In the genomic region with DNA sequence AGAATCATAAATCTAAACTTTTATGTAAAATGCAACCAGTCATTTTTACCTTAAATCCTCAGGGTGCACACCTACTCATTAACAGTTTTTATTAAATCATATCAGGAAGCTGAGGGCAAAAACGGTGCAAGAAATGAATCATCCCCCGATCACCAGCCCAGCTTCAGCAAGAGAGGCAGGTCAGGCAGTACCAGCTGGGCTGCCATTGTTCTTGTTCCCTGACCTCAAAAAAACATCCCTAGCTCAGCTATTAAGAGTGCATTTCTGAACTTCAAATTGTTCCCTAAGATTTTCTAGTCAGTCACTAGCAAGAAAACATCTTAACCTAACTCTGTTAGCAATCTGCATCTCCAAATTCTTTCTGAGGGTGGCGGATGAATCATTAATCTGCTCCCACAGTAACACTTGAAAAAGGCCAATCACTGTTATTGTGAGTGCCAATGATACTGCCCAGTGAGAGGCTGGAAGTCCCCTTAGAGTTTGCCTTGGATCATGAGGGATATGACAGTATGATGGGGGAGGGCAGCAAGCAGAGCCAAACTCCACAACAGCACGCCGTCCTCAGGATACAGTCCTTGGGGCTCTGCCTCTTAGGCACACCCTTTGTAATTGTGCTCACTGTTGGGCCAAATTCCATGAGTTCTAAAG, we compare ENCODE assay signal across 23 mouse cellular contexts.
DNase-seq lines count a peak whose midpoint lies in the region; ATAC-seq and TF ChIP-seq lines count a peak whose summit lies in the region.
"Had no signal": no experiment of that assay in that cellular context is flagged by ENCODE, and none has a peak within 500 bp of the region (broad histone marks: within the 10 kb centered on the region; RNA-seq: fewer than 3 reads in every experiment).

No protein-coding gene starts in this region.

- peak overlapping the region; percentile 84 for H3K27ac ChIP-seq in kidney, embryonic 16.5 days (ENCODE audit: low read length)
- no peak overlapping the region for H3K27ac ChIP-seq in stomach, postnatal 0 days (replicated peaks)
- H3K27ac ChIP-seq: forebrain, embryonic 12.5 days; hindbrain, embryonic 13.5 days; left cerebral cortex, adult 2 months; limb, embryonic 15.5 days; midbrain, embryonic 10.5 days; neural tube, embryonic 15.5 days had no signal

- TF ChIP-seq EP300 in stomach, postnatal 0 days (optimal IDR thresholded peaks at IDR 0.05): no peak

- WGBS in kidney, embryonic 16.5 days: 56% methylated on average over 5 of the region's 5 CpGs
- 49% methylated on average over 5 of the region's 5 CpGs for WGBS in stomach, postnatal 0 days

- H3K4me1 ChIP-seq in kidney, embryonic 16.5 days (ENCODE audit: insufficient read depth, low read length): peaks cover 3% of the 10 kb centered on the region; the same call in 1 of the 2 replicates
- H3K4me1 ChIP-seq in stomach, postnatal 0 days (replicated peaks; ENCODE audit: control insufficient read depth, insufficient read depth): no peaks in the 10 kb centered on the region
- H3K4me1 ChIP-seq: forebrain, embryonic 12.5 days had no signal

- H3K9me3 ChIP-seq in kidney, embryonic 16.5 days (ENCODE audit: low read length): no peaks in the 10 kb centered on the region
- no peaks in the 10 kb centered on the region for H3K9me3 ChIP-seq in stomach, postnatal 0 days (ENCODE audit: control insufficient read depth, low read length)
- H3K9me3 ChIP-seq: forebrain, embryonic 12.5 days; hindbrain, embryonic 13.5 days; limb, embryonic 15.5 days; midbrain, embryonic 10.5 days; neural tube, embryonic 15.5 days had no signal

- H3K4me3 ChIP-seq in kidney, embryonic 16.5 days (ENCODE audit: low read length): no peak overlapping the region
- no peak overlapping the region for H3K4me3 ChIP-seq in stomach, postnatal 0 days (ENCODE audit: low read depth, low read length)
- H3K4me3 ChIP-seq: forebrain, embryonic 12.5 days; hindbrain, embryonic 13.5 days; left cerebral cortex, adult 2 months; limb, embryonic 15.5 days; midbrain, embryonic 10.5 days; neural tube, embryonic 15.5 days had no signal

- no peak overlapping the region for H3K9ac ChIP-seq in kidney, embryonic 16.5 days (replicated peaks; ENCODE audit: low read length)
- no peak overlapping the region for H3K9ac ChIP-seq in stomach, postnatal 0 days (ENCODE audit: low read length)
- H3K9ac ChIP-seq: forebrain, embryonic 12.5 days; hindbrain, embryonic 13.5 days; limb, embryonic 15.5 days; neural tube, embryonic 15.5 days had no signal

- H3K27me3 ChIP-seq in kidney, embryonic 16.5 days (ENCODE audit: insufficient read depth, low read length): no peaks in the 10 kb centered on the region
- no peaks in the 10 kb centered on the region for H3K27me3 ChIP-seq in stomach, postnatal 0 days (ENCODE audit: control insufficient read depth, insufficient read depth, low read length)
- H3K27me3 ChIP-seq: forebrain, embryonic 12.5 days; hindbrain, embryonic 13.5 days; limb, embryonic 15.5 days; neural tube, embryonic 15.5 days had no signal

- no peak for TF ChIP-seq CTCF in stomach, postnatal 0 days (IDR thresholded peaks at IDR 0.05; ENCODE audit: low read depth)

- 0 out of 2 replicates have a peak, but pooled peaks have one; percentile 57 for ATAC-seq in kidney, embryonic 16.5 days (ENCODE audit: low FRiP score, low TSS enrichment)
- no peak for ATAC-seq in erythroblast, adult 5-6 weeks (replicated peaks; ENCODE audit: low FRiP score, poor library complexity, severe bottlenecking)
- no peak for ATAC-seq in monocyte, adult 5-6 weeks (replicated peaks; ENCODE audit: insufficient number of reproducible peaks, low FRiP score, low TSS enrichment, poor library complexity, severe bottlenecking)
- ATAC-seq in stomach, postnatal 0 days (ENCODE audit: low FRiP score, low TSS enrichment): no peak
- ATAC-seq: inflammation-experienced regulatory T-cells, adult 6 months; midbrain, embryonic 16.5 days had no signal

- no peaks in the 10 kb centered on the region for H3K36me3 ChIP-seq in kidney, embryonic 16.5 days (ENCODE audit: insufficient read depth, low read length)
- H3K36me3 ChIP-seq in stomach, postnatal 0 days (ENCODE audit: control insufficient read depth, insufficient read depth, low read length): no peaks in the 10 kb centered on the region
- H3K36me3 ChIP-seq: forebrain, embryonic 12.5 days; hindbrain, embryonic 13.5 days; limb, embryonic 15.5 days; midbrain, embryonic 10.5 days; neural tube, embryonic 15.5 days had no signal

- no peak overlapping the region for H3K4me2 ChIP-seq in kidney, embryonic 16.5 days (replicated peaks; ENCODE audit: low read depth, low read length)
- no peak overlapping the region for H3K4me2 ChIP-seq in stomach, postnatal 0 days (replicated peaks; ENCODE audit: low read depth)
- H3K4me2 ChIP-seq: forebrain, embryonic 12.5 days; hindbrain, embryonic 13.5 days; limb, embryonic 15.5 days; neural tube, embryonic 15.5 days had no signal

- peak; percentile 3 for DNase-seq in right cerebral cortex, adult 18-20 months
- no peak for DNase-seq in right cerebral cortex, postnatal 14 days
- DNase-seq in fibroblast of lung, adult 2 months (ENCODE audit: low read depth): peak; percentile 3
- peak; percentile 74 for DNase-seq in retina, postnatal 1 day
- no peak for DNase-seq in stomach, postnatal 0 days (ENCODE audit: low spot score)
- DNase-seq: adrenal gland, postnatal 25 days; cerebellum, adult 11 months; cerebellum, adult 9-11 months; gastrocnemius, postnatal 36 days; left cerebral cortex, postnatal 4 days; lung, adult 18-20 months; lung, postnatal 10 days had no signal

Comparison
In these comparisons a context has a peak if more than half of its experiments do, and no peak if none do; other contexts are left out.
1. DNase-seq: peak in right cerebral cortex, adult 18-20 months (single experiment), fibroblast of lung, adult 2 months (single experiment) and retina, postnatal 1 day (single experiment); none in right cerebral cortex, postnatal 14 days (single experiment) and stomach, postnatal 0 days (single experiment).